Mouse (Mus musculus) kidney, postnatal 36 days (tissue): Measurements from ENCODE around the gene Grb2.

Experiments
- DNase-seq, 2 experiments: peaks; one replicate each; pipeline ENCODE4 v3.0.0; 2021 to 2022; ENCODE audit warnings: mixed read lengths in 2 of 2

Gene Grb2

DNA sequence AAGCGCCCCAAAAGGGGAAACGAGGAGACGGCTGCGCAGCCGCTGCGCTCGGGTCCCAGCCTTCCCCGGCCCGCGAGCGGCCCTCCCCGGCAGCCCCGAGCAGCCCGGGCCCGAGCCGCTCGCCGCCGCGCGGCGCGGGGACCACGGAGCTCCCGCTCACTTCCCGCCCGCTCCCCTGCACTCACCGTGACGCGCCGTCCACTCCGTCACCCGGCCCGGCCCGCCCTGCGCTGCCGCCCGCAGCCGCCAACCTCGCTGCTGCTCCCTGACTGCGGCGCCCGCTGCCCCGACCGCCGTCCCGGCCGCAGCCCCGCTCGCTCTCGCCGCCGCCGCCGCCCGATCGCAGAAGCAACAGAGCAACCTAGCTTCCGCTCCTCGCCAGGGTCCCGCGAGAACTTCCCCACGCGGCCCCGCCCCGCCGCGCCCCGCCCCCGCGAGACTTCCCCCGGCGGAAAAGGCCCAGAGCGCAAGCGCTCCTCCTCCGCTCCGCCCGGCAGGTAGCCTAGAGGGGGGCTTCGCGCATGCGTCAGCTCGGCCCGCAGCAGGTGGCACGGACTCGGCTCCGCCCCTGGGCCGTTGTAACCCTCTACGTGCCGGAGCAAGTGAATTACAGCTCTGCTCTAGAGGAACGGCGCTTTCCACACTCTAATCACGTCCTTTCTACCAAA lies at the start of gene Grb2:
Gene Grb2, minus strand, starts transcription at position 389 of the 668 bp plus-strand sequence.
- DNase-seq, result peak; percentile 98 to 99

DNA sequence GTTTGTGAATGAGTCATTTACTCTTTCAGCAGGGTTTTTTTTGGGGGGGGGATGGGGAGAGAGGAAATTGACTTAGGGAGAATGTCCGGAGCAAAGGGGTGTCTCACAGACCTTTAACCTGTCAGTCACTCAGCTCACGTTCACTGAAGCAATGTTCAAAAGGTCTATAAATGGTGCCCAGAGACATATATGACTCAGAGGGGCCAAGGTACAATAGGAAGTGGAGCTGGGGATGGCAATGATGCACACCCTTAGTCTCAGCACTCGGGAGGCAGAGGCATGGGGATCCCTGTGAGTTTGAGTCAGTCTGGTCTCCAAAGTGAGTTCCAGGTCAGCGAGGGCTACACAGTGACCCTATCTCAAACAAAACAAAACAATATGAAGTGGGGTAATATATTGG lies 45.1 kb upstream of the Grb2 start:
- no peak for DNase-seq

DNA sequence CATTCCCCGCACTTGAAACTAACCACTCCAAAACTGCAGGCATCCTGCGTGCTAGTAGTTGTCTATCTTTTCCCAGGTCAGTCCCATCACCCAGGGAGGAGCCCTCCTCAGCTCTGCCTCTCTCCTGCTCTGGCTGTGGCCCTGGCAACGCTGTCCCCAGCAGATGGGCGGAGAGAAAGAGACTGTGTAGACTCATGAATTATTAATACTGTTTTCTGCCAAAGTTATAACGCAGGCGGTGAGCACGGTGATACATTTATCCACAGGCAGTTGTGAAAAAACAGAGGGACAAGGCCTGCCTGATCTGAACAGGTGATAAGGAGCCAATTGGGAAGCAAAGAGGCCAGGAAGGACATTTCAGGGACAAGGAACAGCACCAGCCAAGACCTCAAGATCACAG lies 44.3 kb upstream of the Grb2 start:
- peak; percentile 41 to 60 for DNase-seq

DNA sequence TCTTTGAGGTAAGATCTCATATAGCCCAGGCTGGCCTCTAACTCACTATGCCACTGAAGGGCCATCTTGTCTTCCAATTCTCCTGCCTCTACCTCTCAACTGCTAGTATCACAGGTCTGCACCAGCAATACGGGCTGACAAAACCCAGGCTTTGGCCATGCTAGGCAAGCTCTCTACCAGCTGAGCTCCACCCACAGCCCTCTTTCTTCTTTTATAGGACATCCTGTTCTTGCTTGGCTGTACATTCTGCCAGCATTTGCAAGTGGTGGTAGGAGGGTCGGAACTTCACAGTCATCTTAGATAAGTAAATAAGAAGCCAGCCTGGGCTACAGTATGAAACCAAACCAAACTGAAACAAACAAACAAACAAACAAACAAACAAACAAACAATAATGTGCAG lies 43.3 kb upstream of the Grb2 start:
- DNase-seq, result no peak

DNA sequence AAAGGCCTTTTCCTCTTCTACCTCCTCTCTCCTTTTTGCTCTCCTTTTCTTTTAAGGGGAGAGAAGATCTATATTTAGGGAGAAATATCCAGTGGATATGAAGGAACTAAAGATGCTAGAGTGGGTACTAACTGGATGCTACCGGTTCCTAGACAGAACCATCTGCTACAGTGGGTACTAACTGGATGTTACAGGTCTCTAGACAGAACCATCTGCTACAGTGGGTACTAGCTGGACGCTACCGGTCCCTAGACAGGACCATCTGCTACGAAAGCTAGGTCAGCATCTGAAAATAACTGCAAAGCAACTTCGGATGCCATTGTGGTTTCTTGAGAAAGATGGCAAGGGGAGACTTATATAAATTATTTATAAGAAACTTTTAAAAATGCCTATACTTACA lies 41.4 kb upstream of the Grb2 start:
- no peak for DNase-seq

DNA sequence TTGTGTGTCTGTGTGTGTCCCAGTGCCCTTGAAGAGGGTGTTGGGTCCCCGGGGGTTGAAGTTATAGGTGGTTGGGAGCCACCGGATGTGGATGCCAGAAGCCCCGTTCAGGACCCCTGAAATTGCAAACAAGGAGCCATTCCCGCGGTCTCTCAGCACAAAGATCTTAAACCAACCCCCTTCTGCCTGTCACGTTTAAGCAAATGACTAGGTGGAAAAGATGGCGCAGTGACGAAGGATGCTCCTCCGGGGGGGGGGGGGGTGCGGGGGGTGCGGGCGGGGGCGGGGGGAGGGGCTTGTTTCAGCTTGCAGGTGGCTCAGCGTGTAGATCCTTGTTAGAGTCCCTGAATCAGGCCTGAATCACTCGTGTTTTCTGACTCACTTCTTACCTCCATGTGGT lies 39.0 kb upstream of the Grb2 start:
- DNase-seq, result no peak

DNA sequence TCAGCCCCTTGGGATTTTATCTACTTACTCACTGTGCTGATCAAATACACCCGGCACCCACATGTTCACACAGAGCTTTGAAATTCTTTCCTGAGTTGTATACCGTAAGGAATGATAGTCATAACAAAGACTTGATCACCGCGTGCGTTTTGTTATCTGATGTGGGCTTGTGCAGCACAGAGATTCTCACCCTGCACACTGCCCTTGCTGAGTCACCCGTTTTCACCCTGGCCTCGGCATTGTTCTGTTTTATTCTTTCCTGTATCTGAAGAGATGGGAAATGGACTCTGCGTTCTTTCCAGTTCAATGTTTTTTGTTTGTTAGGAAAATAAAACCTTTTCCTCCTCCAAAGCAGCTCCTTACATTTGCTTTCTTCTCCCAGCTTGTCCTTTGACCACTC lies 38.4 kb upstream of the Grb2 start:
- DNase-seq, result peak in 1 of 2 experiments; percentile 48

DNA sequence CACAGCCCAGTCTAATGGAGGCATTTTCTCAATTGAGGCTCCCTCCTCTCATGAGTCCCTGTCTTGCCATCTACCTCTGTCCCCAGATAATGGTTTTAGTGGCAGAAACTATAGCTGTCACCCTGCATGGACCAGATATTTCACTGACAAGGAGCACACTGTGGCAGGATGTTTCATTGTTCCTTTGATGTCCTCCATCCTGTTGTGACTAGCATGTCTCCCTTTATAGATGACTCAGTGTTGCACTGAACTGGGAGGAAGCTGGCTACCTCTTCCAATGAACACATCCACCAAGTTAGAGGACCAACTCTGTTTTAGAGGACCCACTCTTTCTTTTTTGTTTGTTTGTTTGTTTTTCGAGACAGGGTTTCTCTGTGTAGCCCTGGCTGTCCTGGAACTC lies 37.7 kb upstream of the Grb2 start:
- DNase-seq, result no peak

DNA sequence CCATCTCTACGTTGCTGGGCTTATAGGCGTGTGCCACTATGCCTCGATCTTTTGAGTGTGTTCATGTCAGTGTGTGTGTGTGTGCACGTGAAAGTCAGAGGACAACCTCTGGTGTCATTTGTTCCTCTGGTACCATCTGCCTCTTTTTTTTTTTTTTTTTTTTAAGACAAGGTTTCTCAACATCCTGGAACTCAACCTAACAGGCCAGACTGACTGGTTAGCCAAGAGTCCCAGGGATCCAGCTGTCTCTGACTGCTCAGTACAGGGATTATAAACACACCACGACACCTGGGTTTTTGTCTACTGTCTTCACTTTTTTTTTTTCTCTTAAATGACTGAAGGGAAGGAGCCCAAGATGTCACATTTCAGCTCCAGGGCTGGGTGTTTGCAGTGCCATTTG lies 36.0 kb upstream of the Grb2 start:
- DNase-seq, result no peak

DNA sequence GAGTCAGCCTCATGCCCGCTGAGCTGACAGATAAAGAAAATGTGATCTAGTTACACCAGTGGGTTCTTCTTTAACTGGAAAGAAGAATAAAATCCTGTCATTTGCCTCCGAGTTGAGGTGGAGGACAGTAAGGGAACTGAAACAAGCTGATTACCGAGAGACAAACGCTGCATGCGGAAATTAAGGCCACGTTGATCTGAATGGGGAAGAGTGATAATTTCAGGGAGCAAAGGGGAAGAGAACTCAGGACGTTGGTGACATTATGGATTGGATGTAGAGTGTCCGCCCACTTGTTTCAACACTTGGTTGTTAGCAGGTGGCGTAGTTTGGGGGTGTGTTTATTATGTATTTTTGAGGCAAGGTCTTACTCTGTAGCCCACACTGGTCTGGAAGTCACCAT lies 34.5 kb upstream of the Grb2 start:
- no peak for DNase-seq

DNA sequence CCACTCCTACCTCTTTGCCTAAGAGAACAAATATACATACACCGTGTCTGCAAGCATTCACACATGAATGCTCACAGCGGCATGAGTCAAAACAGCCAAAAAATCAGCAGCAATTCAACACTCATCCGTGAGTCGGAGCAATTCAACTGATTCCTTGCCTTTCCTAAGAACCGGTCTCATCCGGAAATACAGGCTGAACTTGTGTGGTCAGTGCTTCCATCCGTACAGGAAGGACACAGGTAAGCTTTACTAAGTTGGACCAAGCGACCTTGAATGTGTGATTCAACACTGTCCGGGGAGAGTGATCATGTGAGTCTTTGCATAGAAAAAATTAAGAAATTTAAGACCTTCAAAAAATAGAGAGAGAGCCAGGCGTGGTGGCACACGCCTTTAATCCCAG lies 32.7 kb upstream of the Grb2 start:
- DNase-seq, result peak; percentile 53 to 66

DNA sequence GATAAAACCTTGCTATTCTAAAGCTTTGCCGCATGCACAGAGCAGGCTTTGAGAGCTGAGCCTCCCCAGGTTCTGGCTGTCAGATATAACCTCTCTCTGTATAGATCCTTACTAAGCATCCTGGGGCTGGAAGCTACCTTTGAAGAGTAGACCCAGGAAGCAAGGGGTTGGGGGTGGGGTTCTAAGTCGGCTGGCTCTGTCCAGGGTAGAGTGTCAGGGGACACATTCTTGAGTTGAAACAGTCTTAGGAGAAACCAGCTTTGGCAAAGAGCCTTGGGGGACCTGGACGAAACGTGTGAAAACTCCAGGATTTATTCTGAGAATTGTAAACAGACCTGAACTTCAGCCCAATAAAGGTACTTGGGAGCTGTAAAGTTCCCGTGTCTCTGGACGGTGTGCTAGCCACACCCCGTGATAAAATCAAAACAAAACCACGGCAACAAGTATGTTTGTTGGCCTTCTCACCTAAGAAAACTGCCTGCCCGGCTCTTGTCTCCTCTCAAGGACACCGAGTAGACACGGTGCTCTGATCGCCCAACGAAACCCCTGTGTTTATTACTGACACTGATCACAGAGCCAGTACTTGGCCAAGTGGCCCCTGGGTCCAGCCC lies 30.0 kb upstream of the Grb2 start:
- DNase-seq, result no peak

DNA sequence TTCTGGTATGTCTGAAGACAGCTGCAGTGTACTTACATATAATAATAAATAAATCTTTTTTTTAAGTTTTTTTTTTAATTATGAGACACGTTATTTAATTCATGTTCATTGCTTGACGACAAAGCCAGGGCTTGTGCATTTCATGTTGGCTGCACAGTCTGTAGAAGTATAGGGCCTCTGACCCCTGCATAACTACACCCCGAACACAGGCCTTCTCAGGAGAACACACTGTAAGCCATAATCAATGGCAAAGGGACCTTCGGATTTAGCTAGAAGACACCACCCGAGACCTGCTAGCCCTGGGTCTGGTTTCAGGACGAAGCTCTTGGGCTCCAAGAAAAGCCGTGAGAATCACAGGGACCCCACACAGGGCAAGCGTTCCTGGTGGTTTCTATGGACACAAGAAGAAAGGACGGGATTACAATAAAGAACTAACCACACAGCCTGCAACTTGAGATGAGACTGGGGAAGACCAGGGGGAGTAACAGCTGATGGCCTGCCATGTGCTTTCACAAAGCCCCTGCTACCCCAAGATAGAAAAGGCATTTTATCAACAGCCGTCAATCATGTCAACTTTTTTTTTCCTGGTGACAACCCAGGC lies 29.3 kb upstream of the Grb2 start:
- no peak for DNase-seq

DNA sequence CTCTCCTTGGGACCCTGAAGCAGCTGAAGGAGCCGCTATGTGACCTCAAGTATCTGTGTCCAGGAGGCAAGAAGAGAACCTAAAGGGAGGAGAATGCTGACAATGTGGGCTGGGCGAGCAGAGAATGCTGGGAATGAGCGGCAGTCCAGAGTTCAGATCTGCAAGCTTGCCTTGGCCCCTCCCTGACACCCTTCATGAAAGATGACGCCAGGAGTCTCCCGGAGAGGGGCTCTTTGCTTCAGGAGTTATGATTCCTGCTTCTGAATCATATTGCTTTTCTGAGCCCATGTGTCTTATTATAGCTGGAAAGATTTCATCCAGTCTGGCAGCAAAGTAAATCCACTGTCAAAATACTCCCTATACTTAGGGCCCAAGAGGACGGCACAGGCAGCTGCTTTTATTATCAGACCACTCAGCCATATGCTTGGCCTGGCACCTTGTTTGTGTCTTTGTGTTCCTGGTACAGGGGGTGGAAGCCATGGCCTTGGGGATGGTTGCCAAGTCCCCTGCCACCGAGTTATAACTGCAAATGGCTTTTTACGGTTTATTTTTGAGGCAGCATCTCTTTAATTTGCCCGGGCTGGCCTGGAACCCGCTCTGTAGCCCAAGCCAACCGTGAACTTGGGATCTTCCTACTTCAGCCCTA lies 25.8 kb upstream of the Grb2 start:
- DNase-seq, result peak; percentile 74 to 75

DNA sequence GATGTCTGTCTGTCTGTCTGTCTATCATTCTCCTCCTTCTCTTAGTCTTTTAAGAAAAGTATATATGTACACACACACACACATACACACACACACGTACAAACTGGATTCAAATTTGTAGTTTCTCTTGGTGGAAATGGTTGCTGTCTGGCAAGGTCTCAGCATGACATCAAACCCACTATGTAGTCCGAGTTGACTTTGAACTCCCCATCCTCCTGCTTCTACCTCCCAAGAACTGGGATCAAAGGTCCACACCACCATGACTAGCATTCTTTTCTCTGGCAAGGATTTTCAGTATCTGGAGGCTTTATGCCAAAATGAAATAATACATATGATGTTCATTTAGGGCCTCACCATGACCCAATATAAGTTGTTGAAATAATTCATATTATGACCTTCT lies 14.8 kb upstream of the Grb2 start:
- peak; percentile 46 to 53 for DNase-seq

DNA sequence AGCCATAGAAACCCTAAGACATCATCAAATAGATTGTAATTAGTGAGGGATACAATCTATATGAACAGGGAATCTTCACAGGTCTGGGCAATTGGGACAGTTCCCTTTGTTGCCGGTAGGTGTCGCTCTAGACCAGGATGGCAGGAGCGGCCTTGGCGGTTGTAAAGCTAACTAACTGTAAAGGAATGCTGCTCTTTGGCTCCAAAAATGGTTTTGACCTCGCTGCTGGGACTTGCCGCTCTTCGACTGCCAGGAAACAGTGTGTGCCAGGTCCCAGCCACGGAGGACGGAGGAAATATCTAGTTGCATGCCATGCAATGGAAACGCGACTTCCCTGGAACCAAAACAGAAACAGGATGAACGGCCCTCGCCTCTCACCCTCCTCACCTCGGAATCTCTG lies 14.2 kb upstream of the Grb2 start:
- peak; percentile 92 to 94 for DNase-seq

DNA sequence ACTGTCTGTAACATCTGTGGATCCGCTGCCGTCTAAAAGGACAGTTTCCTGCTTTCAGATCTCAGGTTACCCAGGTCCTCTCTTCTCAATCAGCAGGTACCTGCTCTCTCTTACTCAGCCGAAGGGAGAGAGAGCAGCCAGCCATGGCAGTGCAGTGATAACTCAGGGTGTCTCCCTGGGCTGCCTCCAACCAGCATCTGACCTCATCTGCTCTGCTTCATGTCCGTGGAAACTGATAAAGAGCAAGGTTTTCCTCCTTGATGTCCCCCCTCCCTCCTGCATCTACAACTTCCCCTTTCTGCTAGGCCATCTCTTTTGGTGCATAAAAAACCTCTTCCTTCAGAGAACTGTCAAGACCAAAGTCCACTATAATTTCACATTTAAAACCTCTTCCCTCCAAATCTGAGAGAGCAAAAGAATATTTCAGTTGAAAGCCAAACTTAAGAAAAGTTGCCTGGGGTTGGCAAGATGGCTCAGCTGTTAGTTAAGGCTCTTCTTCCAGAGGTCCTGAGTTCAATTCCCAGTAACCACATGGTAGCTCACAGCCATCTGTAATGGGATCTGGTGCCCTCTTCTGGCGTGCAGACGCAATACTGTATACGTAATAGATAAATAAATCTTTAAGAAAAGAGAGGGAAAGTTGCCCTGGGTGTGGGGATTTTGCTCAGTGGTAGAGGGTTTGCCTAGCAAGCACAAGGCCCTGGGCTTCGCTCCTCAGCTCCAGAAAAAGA lies 9.4 kb upstream of the Grb2 start:
- DNase-seq, result peak; percentile 27 to 66

DNA sequence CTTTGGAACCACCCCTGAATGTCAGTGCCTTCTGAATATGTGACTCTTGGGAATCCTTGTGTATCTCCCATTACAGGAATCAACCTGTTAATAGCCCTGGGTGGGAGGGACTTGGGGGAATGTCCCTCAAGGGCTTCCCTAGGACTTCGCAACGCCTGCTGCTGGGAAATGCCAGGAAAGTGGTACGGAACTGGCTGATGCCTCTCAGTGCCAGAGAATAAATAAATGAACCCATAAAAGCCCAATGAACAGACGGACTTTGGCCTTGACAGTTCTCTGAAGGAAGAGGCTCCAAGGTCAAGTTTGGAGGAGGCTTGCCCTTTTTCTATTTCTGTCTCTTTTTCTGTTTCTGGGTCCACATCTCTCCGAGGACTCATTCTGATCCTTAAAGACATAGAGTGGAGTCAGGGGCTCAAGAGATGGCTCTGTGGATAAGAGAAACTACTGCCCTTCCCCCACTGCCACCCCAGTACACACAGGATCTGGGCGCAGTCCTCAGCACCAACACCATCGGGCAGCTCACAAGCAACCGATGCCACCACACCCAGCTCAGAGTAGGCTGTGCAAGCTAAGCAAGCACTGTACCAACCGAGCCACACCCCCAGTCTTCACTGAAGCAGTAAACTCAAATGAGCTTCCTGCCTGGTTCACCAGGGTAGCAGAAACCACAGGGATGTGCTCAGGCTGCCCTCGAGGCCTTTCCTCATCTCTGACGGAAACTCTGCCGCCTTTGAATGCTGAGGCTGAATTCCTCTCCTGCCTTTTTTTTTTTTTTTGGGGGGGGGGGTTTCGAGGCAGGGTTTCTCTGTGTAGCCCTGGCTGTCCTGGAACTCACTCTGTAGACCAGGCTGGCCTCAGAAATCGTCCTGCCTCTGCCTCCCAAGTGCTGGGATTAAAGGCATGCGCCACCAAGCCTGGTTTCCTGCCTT lies 8.3 kb upstream of the Grb2 start:
- DNase-seq, result peak; percentile 43 to 55

DNA sequence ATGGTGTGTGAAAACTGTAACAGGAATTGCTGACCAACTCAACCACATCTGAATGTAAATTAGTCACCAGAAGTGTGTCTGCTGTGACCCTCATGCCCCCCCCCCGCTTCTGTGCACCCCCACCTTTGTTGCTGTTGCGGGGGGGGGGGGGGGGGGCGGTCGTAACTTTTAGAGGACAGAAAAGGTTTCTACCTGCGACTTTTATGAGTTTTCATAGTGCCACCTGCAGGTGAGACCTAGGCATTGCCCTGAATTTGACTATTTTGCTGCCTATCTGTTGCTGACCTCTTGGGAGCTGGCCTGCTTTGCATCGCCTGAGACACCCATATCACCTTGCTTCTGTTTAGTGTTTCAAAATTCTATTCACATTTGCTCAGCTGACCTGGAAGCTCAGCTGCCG lies 6.1 kb upstream of the Grb2 start:
- DNase-seq, result peak; percentile 63 to 77

DNA sequence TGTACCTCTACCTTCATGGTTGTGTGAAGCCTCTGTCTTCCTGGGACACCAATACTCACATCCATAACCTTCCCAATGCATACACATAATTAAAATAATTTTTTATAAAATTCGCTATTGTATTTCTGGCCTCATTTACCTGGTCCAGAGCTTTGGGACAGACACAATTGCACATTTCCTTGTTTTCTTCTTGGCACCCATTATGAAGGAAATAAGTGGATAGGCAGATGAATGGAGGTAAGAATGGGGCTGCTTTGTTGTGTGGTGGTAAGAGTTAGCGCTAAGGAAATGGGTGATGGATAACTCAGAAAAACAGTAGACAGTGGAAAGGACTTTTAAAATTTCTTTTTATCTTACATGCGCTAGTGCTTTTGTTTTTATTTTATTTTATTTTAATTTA lies 5.0 kb upstream of the Grb2 start:
- DNase-seq, result no peak

DNA sequence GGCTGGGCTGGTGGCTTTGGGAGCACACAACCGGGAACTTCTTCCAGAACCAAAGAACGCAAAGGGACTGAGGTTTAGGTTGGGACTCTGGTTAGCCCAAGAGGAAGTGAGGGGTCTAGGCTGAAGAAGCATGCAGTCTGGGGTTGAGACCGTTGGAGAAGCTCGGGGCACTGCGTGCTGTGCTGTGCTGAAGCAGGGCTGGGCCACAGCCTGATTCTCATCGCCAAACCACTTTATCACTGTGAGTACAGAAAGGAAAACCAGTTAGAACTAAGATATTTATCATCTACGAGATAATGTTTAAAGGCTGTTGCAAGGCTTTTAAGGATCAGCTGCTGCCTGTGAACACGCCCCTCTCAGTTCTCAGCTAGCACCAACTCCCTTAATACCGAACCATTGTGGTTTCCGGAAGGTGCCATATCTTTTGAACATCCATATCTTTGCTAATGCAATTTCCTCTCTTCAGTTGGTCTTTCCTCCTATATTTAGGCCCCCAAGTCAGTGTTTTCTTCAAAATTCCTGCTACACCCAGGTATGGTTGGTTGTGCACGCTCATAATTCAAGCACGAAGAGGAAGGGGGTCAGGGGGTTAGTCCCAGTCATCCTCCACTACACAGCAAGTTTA lies 4.4 kb upstream of the Grb2 start:
- no peak for DNase-seq

DNA sequence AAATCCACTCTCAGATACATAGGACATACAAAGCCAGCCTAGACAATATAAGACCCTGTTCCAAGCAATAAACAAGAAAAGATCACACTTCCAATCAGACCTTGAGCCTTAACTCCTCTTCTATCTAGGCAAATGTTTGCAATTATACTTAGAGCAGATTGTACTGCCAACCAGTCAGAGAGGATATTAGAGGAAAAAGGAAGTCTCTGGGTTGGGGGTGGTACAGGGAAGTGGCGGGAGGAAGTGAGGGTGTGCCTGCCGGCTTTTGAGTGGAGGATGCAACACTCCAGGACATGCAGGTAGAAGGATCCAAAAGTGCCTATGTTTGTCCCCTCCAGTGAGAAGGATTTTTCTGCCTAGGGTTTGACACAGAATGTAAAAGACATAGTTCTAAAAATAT lies 3.9 kb upstream of the Grb2 start:
- DNase-seq, result no peak
